In genomic region chr9:36916362-36916761, GRCm38 (mm10) we compare ENCODE assay signal across 8 mouse cellular contexts.
A peak's percentile ranks its signal among the peaks of the same experiment; 100 is the strongest.
DNase-seq lines count a peak whose midpoint lies in the region; ATAC-seq and TF ChIP-seq lines count a peak whose summit lies in the region.

No protein-coding gene starts in this region.

- ATAC-seq in heart, embryonic 12.5 days (ENCODE audit: insufficient number of reproducible peaks, low FRiP score): 0 out of 2 replicates have a peak, but pooled peaks have one; percentile 22
- peak; percentile 69 for ATAC-seq in kidney, embryonic 15.5 days (replicated peaks; ENCODE audit: low FRiP score)
- peak; percentile 42; the same call in 1 of the 2 replicates for ATAC-seq in limb, embryonic 15.5 days (ENCODE audit: insufficient number of reproducible peaks, low FRiP score, low TSS enrichment, low read depth)
- peak; percentile 39 for ATAC-seq in stomach, postnatal 0 days (ENCODE audit: low FRiP score, low TSS enrichment)

- no peak for TF ChIP-seq POLR2A in bone marrow macrophage, adult 2 months (IDR thresholded peaks at IDR 0.05; ENCODE audit: borderline replicate concordance, low read depth, low read length)
- no peak for TF ChIP-seq POLR2A in embryonic fibroblast, embryonic 13.5 days (IDR thresholded peaks at IDR 0.05; ENCODE audit: low read depth, low read length)

- 3% methylated on average over 6 of the region's 6 CpGs for WGBS in heart, embryonic 12.5 days
- 5% methylated on average over 6 of the region's 6 CpGs for WGBS in kidney, embryonic 15.5 days
- 3% methylated on average over 6 of the region's 6 CpGs for WGBS in limb, embryonic 15.5 days
- 7% methylated on average over 6 of the region's 6 CpGs for WGBS in stomach, postnatal 0 days

- H3K9ac ChIP-seq in heart, embryonic 12.5 days: 0 out of 2 replicates have a peak overlapping the region, but pooled peaks have one; percentile 33
- H3K9ac ChIP-seq in kidney, embryonic 15.5 days: no peak overlapping the region
- no peak overlapping the region for H3K9ac ChIP-seq in limb, embryonic 15.5 days
- H3K9ac ChIP-seq in stomach, postnatal 0 days (ENCODE audit: low read length): 0 out of 2 replicates have a peak overlapping the region, but pooled peaks have one; percentile 27

- no peak overlapping the region for H3K4me3 ChIP-seq in bone marrow macrophage, adult 2 months (ENCODE audit: insufficient read depth, low read length)
- H3K4me3 ChIP-seq in embryonic fibroblast, embryonic 13.5 days (ENCODE audit: insufficient read depth, low read length): no peak overlapping the region
- no peak overlapping the region for H3K4me3 ChIP-seq in heart, embryonic 12.5 days
- H3K4me3 ChIP-seq in kidney, embryonic 15.5 days (replicated peaks): no peak overlapping the region
- H3K4me3 ChIP-seq in limb, embryonic 15.5 days: no peak overlapping the region
- H3K4me3 ChIP-seq in stomach, postnatal 0 days (ENCODE audit: low read depth, low read length): no peak overlapping the region

- TF ChIP-seq CTCF in bone marrow macrophage, adult 2 months (IDR thresholded peaks at IDR 0.05; ENCODE audit: low read depth, low read length): peak; percentile 83
- TF ChIP-seq CTCF in embryonic fibroblast, embryonic 13.5 days (IDR thresholded peaks at IDR 0.05; ENCODE audit: borderline replicate concordance, insufficient read depth, low read length): peak; percentile 84
- TF ChIP-seq CTCF in stomach, postnatal 0 days (IDR thresholded peaks at IDR 0.05; ENCODE audit: low read depth): peak; percentile 98

- TF ChIP-seq EP300 in stomach, postnatal 0 days (optimal IDR thresholded peaks at IDR 0.05): no peak

- H3K27me3 ChIP-seq in heart, embryonic 12.5 days (replicated peaks): no peaks in the 10 kb centered on the region
- no peaks in the 10 kb centered on the region for H3K27me3 ChIP-seq in kidney, embryonic 15.5 days
- H3K27me3 ChIP-seq in limb, embryonic 15.5 days: peaks cover 49% of the 10 kb centered on the region
- H3K27me3 ChIP-seq in stomach, postnatal 0 days (ENCODE audit: control insufficient read depth, insufficient read depth, low read length): no peaks in the 10 kb centered on the region

- H3K9me3 ChIP-seq in heart, embryonic 12.5 days (replicated peaks): no peaks in the 10 kb centered on the region
- H3K9me3 ChIP-seq in kidney, embryonic 15.5 days (replicated peaks): no peaks in the 10 kb centered on the region
- no peaks in the 10 kb centered on the region for H3K9me3 ChIP-seq in limb, embryonic 15.5 days
- H3K9me3 ChIP-seq in stomach, postnatal 0 days (ENCODE audit: control insufficient read depth, low read length): no peaks in the 10 kb centered on the region

- peak overlapping the region; percentile 53 for H3K4me2 ChIP-seq in heart, embryonic 12.5 days
- peak overlapping the region; percentile 45 for H3K4me2 ChIP-seq in kidney, embryonic 15.5 days
- H3K4me2 ChIP-seq in limb, embryonic 15.5 days: no peak overlapping the region; the same call in 1 of the 2 replicates
- H3K4me2 ChIP-seq in stomach, postnatal 0 days (replicated peaks; ENCODE audit: low read depth): peak overlapping the region; percentile 15

- no peaks in the 10 kb centered on the region for H3K4me1 ChIP-seq in bone marrow macrophage, adult 2 months (ENCODE audit: control insufficient read depth, insufficient read depth, low read length)
- H3K4me1 ChIP-seq in embryonic fibroblast, embryonic 13.5 days (ENCODE audit: control insufficient read depth, insufficient read depth, low read length): no peaks in the 10 kb centered on the region
- peaks cover 12% of the 10 kb centered on the region for H3K4me1 ChIP-seq in heart, embryonic 12.5 days (replicated peaks)
- H3K4me1 ChIP-seq in kidney, embryonic 15.5 days: peaks cover 11% of the 10 kb centered on the region
- H3K4me1 ChIP-seq in limb, embryonic 15.5 days: peaks cover 10% of the 10 kb centered on the region; the same call in 1 of the 2 replicates
- no peaks in the 10 kb centered on the region for H3K4me1 ChIP-seq in stomach, postnatal 0 days (replicated peaks; ENCODE audit: control insufficient read depth, insufficient read depth)

- H3K36me3 ChIP-seq in heart, embryonic 12.5 days: no peaks in the 10 kb centered on the region
- H3K36me3 ChIP-seq in kidney, embryonic 15.5 days: no peaks in the 10 kb centered on the region
- H3K36me3 ChIP-seq in limb, embryonic 15.5 days: no peaks in the 10 kb centered on the region
- no peaks in the 10 kb centered on the region for H3K36me3 ChIP-seq in stomach, postnatal 0 days (ENCODE audit: control insufficient read depth, insufficient read depth, low read length)

- peak; percentile 63 for DNase-seq in A20 (ENCODE audit: low read depth, low spot score)
- peak; percentile 82 for DNase-seq in neural tube, embryonic 10.5 days (ENCODE audit: extremely low spot score, low spot score)
- peak; percentile 75 for DNase-seq in stomach, postnatal 0 days (ENCODE audit: low spot score)

- no peak overlapping the region for H3K27ac ChIP-seq in bone marrow macrophage, adult 2 months (ENCODE audit: insufficient read depth, low read depth, low read length)
- no peak overlapping the region for H3K27ac ChIP-seq in embryonic fibroblast, embryonic 13.5 days (ENCODE audit: insufficient read depth, low read length)
- H3K27ac ChIP-seq in heart, embryonic 12.5 days (ENCODE audit: poor library complexity, severe bottlenecking): no peak overlapping the region
- H3K27ac ChIP-seq in kidney, embryonic 15.5 days: peak overlapping the region; percentile 45
- H3K27ac ChIP-seq in limb, embryonic 15.5 days: no peak overlapping the region
- peak overlapping the region; percentile 83 for H3K27ac ChIP-seq in stomach, postnatal 0 days (replicated peaks)

Comparison
In these comparisons a context has a peak if more than half of its experiments do, and no peak if none do; other contexts are left out.
1. H3K27ac ChIP-seq: peak in kidney, embryonic 15.5 days (single experiment) and stomach, postnatal 0 days (single experiment); none in bone marrow macrophage, adult 2 months (single experiment), embryonic fibroblast, embryonic 13.5 days (single experiment), heart, embryonic 12.5 days (single experiment) and limb, embryonic 15.5 days (single experiment).
2. H3K9ac ChIP-seq: peak in heart, embryonic 12.5 days (single experiment) and stomach, postnatal 0 days (single experiment); none in kidney, embryonic 15.5 days (single experiment) and limb, embryonic 15.5 days (single experiment).
3. Peak in every context shown above with its lines, with median percentiles within 50 percentile points of each other: DNase-seq, CTCF ChIP-seq and ATAC-seq.